Mouse (Mus musculus): Measurements from ENCODE around the gene Ung. TPM values are rescaled to one million over a fixed set of nuclear protein-coding genes. Genes with fewer than 3 reads are reported as not detected.

Ung gene
- polyA plus RNA-seq, 1 experiment, result 5.4 TPM

- DNase-seq (ENCODE audit: extremely low spot score in 1 of 2, low spot score in 1 of 2), result peak; percentile 85 to 93
Measured at GRCm38 (mm10) chr5:114130698-114131520, 723 bp downstream of the Ung start.

DNA sequence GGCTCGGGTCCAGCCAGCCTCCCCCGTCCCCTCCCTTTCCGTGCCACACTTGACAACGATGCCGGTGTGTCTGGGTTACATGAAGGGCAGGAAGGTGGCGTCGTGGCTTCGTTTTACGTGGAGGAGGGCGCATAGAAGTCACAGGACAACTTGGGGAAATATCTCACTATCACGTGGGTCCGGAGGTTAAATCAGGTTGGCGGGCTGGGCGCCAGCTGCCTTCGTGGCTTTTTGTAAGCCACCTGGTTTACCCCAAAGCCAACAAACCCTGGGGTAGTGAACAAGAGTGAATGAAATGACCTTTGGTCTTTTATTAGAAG, 1.3 kb downstream of the Ung start:
- peak in 1 of 2 experiments; percentile 49 for DNase-seq (ENCODE audit: extremely low spot score in 1 of 2, low spot score in 1 of 2)

DNA sequence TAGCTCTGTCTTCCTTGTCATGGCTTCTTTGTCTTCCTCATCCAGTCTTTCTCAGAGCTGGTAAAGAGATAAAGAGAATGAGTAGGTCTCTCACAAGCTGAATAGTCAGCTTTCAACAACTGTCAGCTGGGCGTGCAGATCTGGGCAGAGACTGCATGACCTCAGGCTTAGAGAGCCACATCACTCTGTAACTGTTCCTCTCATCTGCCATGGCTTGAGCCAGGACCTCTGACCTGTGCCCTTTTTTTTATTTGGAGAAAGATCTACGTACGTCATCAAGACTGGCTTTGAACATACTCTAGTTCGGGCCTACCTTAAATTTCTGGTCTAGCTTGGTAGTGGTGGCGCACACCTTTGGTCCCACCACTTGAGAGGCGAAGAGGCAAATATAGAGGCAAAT, 2.7 kb downstream of the Ung start:
- DNase-seq (ENCODE audit: extremely low spot score in 1 of 2, low spot score in 1 of 2), result no peak

GRCm38 (mm10) chr5:114134091-114134534, 3.9 kb downstream of the Ung start:
- peak in 1 of 2 experiments; percentile 44 for DNase-seq (ENCODE audit: extremely low spot score in 1 of 2, low spot score in 1 of 2)

- no peak for DNase-seq (ENCODE audit: extremely low spot score in 1 of 2, low spot score in 1 of 2)
Measured at GRCm38 (mm10) chr5:114135516-114135915, 5.3 kb downstream of the Ung start.

GRCm38 (mm10) chr5:114137481-114138276, 7.5 kb downstream of the Ung start:
- DNase-seq (ENCODE audit: extremely low spot score in 1 of 2, low spot score in 1 of 2), result no peak

- DNase-seq (ENCODE audit: extremely low spot score in 1 of 2, low spot score in 1 of 2), result no peak
Measured at GRCm38 (mm10) chr5:114138277-114139164, 8.3 kb downstream of the Ung start.

- peak; percentile 75 to 81 for DNase-seq (ENCODE audit: extremely low spot score in 1 of 2, low spot score in 1 of 2)
Measured at GRCm38 (mm10) chr5:114139175-114139574, 9.0 kb downstream of the Ung start.

- DNase-seq (ENCODE audit: extremely low spot score in 1 of 2, low spot score in 1 of 2), result no peak
Measured at GRCm38 (mm10) chr5:114146028-114146888, 16.1 kb downstream of the Ung start, which contains the start of gene Acacb. Acacb (plus strand) TSS chr5:114146535.

DNA sequence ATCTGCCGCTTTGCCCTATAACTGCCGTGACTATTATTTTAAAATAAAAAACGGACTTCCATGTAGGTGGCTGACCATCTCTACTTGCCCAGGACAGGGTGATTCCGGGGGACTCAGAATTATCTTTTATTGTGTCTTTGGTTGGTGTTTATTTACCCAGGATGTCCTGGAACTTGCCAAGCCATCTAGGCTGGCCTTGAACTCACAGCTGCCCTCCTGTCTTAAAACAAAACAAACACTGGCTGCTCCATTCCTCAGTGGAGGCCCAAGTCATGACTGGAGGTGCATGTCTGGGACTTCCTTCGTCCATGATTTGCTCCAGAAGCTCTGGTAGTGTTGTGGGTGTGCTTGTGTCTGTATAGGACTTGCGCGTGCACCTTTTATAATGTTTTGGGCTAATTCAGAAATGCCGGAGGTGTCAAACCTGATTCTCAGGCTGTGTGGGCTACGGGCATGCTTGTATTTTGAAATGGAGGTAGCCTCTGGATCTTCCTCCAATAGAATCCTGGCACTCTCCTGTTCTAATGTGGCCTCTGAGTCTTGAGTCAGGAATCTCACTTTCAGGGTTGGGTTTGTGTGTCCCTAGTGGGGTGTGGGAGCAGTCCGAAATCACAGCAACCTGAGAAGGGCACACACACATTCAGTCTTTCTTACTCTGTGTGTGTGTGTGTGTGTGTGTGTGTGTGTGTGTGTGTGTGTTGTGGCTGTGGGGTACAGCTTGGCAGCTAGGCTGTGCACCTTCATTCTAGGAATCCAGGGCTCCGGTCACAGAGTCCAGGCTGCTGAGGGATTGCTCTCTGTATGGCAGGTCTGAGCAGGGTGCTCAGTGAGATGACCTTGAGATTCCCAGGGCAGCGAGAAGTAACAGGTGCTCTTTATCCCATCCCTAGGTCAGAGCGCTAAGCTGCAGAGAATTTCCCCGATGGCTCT, 17.1 kb downstream of the Ung start:
- no peak for DNase-seq (ENCODE audit: extremely low spot score in 1 of 2, low spot score in 1 of 2)

- no peak for DNase-seq (ENCODE audit: extremely low spot score in 1 of 2, low spot score in 1 of 2)
Measured at GRCm38 (mm10) chr5:114152359-114153092, 22.3 kb downstream of the Ung start.

DNA sequence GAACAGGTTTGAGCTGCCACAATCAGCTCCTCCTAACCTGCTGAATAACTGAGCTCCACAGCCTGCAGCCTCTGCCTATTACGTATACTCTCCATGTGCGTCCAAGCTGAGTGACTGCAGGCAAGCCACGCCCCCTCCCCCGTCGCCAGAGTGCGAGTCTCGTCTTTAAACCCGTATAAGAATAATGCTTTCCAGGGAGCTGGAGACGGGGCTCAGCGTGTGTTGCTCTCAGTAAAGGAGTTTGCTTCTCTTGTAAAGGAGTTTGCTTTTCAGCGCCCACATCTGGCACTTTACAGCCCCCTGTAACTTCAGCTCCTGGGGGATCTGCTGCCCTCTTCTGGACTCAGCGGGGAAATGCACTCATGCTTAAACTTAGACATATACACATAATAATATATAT, 23.3 kb downstream of the Ung start:
- DNase-seq (ENCODE audit: extremely low spot score in 1 of 2, low spot score in 1 of 2), result no peak

DNA sequence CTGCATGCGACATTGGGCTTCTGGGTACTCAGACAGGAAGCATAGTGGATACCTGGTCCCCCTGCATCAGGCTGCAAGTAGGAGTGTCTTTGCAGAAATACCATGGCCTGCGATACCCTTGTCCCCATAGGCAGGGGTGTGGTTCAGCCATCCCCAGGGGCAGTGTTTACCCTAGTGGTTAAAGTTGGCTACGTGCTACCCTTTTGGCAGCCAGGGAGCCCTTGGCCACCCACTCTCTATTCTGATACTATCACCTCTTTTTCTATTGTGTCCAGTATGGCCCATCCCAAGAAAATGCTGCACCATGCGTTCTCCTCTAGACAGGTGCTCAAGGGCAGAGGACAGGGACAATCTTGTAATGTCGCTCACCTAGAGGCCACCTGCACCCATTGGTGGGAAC, 24.6 kb downstream of the Ung start:
- no peak for DNase-seq (ENCODE audit: extremely low spot score in 1 of 2, low spot score in 1 of 2)

DNA sequence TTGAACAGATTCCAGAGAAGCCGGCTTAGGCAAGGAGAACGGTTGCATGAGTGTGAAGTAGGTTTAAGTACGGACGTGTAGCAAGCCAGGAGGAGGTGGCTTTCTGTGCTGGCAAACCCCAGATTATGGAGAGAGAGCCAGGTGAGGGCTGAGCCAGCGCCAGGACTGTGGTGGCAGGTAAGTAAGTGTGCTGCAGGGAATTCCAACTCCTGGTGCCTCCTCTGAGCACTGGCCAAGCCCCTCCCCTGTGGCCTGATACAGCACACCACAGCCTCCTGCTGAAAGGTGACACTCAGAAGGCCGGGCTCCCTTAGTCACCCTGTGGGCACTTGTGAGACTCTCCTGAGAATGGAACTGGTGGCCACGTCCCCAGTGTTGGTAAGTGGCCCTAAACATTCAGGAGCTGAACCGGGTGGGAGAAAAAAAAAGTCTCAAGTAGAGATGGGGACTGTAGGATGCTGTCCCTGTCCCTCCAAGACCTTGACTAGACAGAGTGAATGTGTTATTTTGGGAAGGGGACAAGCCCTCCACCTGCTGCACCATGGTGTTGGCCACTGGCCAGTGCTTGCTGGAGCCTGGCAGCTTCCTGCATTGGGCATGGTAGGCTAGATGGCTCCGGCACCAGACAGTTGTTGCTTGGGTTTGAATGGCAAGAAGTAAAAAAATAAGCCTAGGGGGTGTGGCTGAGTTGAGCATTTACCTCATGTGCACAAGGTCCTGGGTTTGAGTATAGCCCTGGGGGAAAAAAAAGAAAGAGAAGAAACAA, 25.2 kb downstream of the Ung start:
- DNase-seq (ENCODE audit: extremely low spot score in 1 of 2, low spot score in 1 of 2), result no peak

DNA sequence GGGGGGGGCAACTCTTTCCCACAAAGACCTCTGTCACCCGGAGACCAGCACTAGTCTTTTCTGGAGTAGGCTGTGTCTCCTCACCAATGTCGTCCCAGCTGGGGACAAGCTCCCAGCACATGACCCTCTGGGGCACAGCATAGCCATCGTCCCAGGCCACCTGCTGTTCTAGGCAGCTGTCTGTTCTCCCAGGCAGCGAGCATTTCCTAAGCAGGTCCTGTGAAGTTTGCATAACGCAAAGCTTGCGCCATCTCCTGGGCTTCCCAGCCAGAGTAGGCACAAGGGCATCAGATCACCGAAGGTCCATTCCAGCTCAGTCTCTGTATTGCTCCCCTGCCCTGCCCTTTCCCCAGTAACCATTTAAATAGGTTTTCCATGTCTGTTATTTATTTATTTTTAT, 27.1 kb downstream of the Ung start:
- no peak for DNase-seq (ENCODE audit: extremely low spot score in 1 of 2, low spot score in 1 of 2)

DNA sequence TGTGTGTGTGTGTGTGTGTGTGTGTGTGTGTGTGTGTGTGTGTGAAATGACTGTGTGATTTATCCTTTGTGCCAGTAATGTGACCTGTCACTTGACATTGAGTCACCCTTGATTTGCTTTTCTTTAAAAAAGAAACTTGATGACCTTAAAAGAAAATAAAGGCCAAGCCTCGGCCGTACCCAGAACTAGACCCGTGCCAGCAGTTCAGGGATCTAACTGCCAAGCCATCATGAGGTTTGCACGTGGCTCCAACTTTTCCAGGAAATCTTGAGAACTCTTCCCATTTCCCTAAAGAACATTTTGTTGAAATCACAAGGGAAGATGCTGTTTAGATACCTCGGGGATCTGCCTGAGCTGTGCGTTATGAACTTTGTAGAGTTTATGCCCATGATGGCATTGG, 31.2 kb downstream of the Ung start:
- no peak for DNase-seq (ENCODE audit: extremely low spot score in 1 of 2, low spot score in 1 of 2)

GRCm38 (mm10) chr5:114162106-114162815, 32.1 kb downstream of the Ung start:
- DNase-seq (ENCODE audit: extremely low spot score in 1 of 2, low spot score in 1 of 2), result peak in 1 of 2 experiments; percentile 19
